Mouse (Mus musculus) neutrophil, adult 65 days (primary cell): ENCODE data around the gene Desi2. TPM values are rescaled to one million over a fixed set of nuclear protein-coding genes. Genes with fewer than 3 reads are reported as not detected.

Experiments
- total RNA-seq: library from RNA; stranded (reverse); gene quantifications from 2 replicates; pipeline ENCODE4 v1.2.4, GENCODE M21; 2023

The Desi2 gene
- total RNA-seq: 6.0 and 6.4 TPM in 2 replicates

DNA sequence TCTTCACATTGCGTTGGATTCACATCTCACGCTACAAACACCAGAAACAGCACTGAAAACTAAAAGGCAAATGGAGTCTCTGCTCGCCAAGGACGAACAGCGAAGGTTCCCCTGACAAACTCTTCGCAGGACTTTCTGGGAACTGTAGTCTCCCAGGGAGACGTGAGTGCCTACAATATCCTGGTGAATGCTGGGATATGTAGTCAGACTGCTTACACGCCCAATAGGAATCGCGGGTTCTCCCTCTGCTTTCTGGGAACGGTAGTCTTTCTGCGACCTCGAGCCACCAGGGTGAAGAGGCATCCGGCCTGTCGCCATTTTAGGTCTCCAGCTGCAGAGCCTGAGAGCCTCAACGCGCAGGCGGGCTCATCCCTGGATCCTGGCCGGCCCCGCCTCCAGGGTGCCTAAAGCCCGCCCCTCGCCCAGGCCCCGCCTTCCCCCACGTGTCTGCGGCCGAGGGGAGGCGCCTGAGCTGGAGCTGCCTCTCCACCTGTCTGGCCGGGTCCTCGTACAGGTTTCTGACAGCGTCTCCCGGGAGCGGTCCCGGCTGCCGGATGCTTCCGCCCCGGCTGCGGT is at the start of gene Desi2:
TSS of gene Desi2 (plus strand) at position 202 of the 576 bp plus-strand sequence.

Other genes with a start within 250 kb of the Desi2 start
- gene Catspere2, start 204.0 kb upstream of the Desi2 start, total RNA-seq: not detected in 2 replicates
- 24.0 and 24.3 TPM in 2 replicates for gene Cox20, start 131.7 kb downstream of the Desi2 start, total RNA-seq
- gene Hnrnpu, start 150.4 kb downstream of the Desi2 start, total RNA-seq: 402 and 442 TPM in 2 replicates
- 1.3 and 1.5 TPM in 2 replicates for gene Efcab2, start 218.7 kb downstream of the Desi2 start, total RNA-seq